Mouse (Mus musculus) c-Kit-positive CD71-positive TER-119-positive erythroid progenitor cells, embryonic 14.5 days (primary cell): ENCODE data around the gene Fam185a.

Experiments used
- DNase-seq: peaks from one replicate; pipeline ENCODE4 v3.0.0-alpha.2; 2013; ENCODE audit warnings: low spot score

Gene Fam185a

DNA sequence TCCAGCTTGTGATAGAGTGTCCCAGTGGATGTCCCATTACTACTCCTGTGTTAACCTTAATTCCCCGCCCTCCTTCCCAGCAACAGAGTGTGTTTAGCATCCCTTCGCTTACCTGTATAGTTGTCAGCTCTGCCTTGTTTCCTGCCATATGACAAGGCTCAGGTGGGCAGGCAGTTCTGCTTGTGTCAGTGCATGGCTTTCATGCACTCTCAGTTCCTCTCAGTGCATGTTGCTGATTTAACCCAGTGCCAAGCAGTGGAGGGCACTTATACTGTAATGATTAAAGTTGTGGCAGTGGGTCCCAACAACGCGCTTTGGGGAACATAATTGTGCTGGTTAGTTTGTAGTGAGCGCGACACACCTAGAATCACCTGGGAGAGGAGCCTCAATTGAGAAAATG lies 1.9 kb downstream of the Fam185a start:
- DNase-seq: no peak

DNA sequence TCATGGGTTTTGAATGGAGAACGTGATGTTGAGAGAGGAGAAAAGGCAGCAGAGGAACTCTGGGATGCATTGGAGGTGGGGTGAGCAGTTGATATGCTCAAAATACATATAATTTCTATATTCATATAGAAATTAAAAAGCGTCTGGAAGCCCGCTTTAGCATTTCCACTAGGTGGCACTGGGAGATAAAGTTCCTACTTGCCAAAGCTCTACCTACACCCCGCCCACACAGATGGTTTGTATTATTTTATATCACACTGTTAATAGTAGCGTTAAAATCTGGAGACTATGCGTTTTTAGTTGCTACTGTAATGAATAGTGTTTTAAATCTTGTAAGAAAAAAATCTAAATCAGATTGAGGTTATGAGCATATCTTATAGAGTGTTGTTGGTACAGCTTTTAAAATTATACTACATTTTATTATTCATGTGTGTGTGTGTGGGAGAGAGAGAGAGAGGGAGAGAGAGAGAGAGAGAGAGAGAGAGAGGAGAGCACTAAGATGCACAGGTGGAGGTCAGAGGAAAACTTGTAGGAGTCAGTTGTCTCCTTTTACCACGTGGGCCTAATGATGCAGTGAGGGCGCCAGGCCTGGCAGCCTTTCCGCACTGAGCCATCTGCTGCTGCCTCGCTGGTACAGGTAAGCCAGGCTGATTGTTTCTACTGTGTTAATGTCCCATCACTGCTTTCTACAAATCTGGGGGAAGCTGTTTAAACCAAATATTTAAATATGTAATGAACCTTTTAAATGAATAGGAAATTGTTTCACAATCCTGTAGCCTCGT lies 9.6 kb downstream of the Fam185a start:
- no peak for DNase-seq

DNA sequence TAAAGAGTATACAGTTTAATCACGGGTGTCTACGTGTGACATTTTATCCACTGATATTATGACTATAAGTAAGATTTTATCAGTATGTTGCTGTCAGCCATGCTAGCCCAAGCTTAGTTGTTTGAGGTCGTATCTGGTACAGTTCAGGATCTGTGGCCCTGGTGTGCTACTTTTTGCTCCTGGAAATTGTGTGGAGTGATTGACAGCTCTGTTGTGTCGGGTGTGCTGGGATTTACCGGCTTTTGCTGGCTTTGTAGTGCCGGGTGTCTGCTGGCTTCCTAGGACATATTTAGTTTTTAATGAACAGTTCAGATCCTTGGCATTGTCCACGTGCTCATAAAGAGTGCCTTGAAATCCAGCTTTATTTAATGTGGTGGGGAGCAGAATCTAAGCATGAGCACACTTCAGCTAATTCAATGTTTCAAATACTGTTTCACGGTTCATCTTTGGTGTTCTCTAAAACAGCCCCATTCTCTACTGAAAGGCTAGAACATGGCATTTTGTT lies 11.8 kb downstream of the Fam185a start:
- no peak for DNase-seq

DNA sequence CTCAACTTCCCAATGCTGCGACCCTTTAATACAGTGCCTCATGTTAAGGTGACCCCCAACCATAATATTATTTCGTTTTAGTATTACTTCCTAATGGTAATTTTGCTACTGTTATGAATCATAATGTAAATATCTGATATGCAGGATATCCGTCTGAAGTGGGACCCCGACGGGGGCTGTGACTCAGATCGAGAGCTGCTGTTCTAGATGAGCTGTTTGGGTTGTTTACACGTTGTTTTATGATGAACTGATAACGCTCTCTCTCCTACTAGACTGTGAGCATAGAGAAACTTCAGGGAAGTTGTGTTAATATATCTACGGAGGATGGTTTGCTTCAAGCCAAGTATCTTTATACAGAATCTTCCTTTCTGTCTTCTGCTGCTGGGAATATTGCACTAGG lies 13.7 kb downstream of the Fam185a start:
- DNase-seq: no peak

DNA sequence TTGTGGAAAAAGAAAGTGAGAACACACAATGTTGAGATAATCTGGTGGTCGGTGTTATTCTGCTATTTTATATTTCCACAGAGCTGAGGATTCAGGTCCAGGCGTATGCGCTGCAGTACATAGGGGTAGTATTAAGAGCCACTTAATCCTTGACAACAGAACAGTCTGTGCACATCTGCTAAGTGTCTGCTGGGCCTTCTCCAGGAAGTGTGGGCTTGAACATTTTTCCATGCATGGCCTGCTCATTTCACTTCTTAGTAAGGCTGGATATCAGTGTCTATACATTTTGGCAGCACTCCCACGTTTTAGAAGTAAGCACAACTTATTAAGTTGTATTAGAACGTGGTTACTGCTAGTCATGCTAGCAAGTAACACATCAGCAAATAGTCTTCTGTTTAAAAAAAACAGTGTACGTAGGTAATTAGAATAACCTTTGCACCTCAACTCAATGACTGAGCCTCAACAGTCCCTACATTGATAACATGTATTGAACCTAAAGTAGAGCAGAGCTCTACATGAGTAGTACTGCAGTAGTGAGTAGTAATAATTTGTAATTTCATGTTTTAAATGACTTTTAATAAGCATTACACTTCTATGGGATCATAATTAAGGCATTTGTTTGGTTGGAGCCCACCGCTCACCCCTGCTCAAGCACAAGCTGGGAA lies 14.8 kb downstream of the Fam185a start:
- DNase-seq: no peak

DNA sequence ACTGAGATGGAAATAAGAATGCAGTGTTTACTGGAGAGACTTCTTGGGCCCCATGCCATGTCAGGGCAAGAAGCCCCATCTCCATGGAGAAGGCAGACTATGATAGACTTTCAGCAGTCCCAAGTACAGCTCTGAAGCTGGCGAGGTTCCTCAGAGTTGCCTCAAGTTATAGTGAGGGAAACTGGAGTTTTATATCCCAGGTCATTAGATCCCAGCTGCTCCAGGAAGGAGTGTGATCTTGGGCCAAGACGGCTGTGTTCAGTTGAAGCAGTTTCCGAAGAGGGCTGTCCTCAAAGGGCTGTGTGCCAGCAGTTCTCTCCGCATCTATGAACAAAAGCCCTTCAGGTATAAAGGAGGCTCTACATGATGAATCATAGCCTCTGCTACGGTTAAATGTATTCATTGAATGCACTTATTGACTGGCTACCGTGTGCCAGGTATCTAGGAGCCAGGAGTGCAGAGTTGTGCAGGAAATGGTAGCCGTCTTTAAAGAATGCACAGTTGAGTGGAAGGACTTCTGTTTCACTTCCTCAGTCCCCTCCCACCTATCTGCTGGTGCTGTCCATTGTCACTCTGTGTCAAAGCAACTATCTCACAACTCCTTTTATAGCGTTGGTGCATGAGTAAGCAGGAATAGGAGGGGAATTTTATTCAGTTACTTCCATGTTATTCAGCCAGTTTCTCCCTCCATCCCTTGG lies 16.2 kb downstream of the Fam185a start:
- DNase-seq: no peak

DNA sequence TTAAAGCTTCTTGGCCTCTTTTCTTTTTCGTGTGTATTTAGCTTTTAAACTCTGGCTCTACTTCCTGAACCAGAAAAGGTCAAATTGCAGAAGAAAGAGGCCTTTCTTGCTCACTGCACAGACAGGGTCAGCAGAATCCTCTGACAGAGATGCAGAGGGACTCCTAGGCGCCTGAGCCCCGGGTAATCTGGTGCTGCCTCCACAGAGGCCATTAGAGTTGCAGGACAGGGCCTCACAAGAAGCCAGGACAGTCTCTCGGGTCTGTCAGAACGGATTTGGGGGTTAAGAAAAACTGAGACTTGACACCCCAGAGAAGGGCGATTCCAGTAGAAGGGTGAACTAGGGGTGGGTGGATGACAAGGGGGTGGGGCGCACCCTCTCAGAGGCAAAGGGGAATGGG lies 42.6 kb downstream of the Fam185a start:
- no peak for DNase-seq

DNA sequence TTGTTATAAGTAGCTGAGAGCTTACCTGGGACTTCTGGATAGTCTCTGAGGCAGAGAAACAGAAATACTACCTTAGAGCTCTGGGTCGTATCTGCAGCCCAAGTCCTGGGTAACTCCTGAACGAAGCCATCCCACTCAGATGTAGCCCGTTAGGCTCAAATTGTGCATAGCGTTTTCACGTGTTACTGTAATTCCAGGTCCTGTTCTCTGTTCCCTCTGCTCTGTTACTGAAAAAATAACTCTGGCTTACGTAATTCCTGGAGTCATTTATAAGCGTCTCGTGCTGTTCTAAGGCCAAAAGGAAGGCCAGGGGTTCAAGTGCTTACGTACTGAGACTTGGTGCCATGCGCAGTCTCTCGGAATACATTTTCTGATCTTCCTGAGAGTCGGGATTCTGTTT lies 43.3 kb downstream of the Fam185a start:
- no peak for DNase-seq

DNA sequence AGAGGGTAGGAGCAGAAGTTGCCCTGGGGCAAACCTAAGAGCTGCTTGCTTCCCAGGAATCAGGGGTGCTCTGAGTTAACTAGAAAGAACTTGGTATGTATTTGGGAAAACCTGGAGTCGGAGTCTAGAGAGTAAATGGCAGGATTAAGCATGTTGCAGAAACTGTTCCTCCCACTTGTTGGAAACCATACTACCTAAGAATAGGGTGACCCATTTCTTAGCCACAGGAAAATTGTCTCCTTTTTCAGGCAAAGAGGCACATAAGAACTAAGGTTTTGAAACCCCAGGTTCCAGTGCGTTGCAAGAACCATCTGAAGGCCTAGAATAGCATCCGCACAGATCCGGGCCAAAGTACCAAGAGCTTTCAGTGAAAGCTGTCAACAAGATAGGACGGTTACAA lies 53.7 kb downstream of the Fam185a start:
- DNase-seq: no peak

DNA sequence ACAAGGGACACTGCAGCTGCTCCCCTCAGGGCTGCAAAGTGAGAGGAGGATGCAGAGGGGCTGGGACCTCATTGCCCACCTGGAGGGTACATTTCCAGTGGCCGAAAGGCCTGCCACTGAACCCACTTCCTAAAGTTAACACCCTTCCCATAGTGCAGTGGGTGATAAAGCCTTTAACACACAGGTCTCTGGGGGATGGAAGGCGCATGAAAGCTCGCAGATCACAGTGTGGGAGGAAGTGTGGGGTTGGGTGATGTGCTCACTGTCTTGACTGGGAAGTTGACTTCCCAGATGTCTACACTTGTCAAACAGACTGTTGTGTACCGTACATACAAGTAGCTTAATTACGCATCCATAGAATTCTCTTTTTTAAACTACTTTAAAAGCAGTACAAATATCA lies 55.0 kb downstream of the Fam185a start:
- DNase-seq: no peak

DNA sequence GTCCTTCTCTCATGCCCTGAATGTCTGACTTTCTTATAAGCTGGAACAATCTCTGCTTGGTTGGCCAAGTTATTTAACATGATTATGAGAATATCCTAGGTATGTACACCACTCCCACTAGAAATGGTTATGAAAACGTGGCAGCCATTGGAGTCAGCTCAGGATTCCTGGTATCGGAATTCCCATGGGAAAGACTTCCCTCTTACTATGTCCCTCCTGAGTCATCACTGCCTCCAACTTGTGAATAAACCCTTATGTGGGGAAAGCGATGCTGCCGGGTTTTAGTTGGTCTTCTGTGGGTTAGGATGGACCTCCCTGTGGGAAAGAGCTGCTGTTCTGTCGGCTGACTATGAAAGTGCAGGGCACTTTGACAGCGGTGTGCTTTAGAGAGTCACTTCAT lies 56.8 kb downstream of the Fam185a start:
- DNase-seq: no peak

DNA sequence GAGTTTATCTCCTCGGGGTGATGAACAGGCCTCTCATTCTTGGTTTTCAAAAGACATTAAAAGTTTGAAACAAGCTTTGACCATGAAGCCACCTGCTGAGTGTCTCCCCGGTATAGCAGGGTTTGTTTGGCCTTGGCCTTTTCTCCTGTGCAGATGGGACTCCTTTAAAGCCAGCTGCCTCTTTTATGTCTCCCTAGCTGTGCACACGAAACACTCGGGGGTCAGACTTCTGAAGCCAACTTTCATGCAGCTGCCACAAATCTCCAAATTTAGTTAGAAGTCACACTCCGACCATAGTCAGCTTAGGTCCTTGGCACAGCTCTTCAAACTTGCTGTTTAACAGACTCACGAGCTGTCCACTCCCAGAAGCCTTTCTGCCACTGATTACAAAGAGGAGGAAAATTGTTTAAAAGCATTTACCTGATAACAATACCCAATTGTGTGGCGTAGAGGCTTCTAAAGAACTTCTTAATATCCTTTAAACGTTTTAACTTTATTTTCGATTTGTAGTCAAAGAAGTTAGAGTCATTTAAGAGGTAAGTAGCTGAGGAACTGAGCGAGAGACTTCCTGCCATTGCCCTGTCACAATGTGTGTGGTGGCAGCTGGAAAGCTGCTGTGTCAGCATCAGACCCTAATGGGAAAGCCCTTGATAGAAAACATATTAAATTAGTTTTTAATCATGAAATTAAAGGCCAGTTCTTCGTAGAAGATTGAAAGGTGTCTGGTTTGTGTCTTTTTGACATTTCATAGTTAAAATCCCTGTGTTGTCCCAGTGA lies 57.9 kb downstream of the Fam185a start:
- no peak for DNase-seq

DNA sequence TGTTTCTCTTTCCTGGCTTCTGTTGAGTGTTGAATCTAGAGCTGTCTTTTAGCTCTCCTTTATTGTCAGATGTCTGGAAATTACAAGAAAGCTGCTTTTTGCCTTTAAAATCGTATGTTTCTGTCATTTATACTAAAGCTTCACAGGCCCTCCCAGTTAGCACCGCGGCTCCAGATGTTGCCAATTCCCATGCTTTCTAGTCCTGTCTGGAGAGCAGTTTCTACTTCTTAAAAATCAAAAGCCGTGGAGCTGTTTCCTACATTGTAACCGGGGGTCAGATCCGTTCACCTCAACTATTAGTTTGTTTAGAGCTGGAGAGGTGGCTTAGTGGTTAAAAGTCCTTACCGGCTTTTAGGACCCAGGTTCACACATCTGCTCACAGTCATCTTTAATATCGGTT lies 58.5 kb downstream of the Fam185a start:
- DNase-seq: no peak

DNA sequence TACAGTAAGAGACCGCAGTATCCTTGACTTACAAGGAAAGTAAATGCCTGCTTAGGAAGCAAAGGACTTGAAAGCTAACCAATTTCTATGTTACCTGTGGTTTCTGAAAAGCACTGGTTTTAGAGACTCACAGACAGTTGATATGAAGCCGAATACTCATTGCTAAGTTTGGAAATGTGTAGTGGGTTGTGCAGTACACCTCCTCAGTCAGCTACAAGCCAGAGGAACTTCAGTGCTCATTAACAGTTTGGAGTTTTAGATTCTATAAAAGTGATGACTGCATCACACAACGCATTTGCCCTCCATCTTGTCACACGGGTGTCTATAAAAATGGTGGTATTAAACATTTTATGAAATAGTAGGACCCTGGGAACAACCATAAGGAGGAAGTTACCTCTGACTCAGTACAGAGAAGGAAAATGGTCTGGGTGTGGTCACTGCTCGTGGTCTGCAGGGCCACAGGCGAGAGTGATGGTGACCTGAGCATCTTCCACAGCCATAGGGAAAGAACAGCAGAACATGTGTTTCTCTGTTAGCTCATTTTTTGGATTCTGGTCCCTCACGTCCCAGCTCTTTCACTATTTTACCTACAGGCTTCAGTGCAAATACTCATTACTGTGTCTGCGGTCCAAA lies 60.6 kb downstream of the Fam185a start:
- no peak for DNase-seq

DNA sequence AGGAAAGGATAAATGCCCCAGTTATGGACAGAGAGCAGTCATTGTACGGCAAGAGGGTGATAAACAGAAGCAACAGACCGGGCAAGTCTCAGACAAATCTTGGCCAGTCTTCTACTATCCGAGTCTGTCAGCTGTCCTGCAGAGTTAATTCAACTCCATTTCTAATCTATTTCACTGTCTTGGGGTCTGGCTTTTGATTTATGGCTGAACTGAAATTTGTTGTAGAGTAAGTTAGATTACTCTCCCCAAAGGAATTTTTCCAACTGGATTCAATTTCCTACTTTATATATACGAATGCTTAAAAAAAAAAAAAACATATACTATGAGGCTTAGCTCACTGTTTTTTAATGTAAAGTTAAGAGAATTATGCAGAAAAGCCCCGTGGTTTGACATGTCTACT lies 62.0 kb downstream of the Fam185a start:
- no peak for DNase-seq

DNA sequence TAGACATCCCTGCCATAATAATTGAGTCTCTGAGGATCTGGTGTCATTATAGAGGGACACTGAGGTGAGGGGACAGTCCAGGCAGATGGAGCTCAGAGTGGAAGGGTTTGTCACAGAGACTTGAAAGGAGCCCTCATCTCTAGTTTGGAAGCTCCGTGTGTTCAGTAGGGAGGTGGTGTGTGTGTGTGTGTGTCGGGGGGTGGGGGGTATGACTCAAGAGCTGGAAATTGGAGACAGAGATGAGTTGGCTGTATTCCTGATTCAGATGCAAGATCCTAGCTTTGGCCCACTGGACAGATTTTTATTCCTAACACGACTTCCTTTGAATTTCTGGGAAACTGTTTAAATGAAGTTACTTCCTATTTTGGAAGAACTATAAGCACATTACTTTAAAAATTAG lies 62.5 kb downstream of the Fam185a start:
- DNase-seq: no peak

DNA sequence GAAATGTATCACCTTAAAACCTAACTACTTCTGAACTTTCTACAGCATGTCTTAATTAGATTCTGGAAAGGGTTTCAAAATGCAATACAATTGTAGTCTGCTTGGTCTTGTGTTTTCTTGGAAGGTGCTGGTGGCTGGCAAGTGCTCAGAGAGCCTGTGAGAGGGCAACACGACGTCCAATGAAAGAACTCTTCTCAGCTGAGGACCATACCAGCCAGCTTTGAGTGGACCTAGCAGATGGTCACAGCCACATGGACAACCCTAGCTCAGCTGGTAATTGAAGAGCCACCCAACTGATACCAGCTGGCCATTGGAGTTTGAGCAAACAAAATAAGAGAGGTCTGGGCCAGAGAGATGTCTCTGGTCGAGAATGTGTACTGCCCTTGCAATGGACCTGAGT lies 63.0 kb downstream of the Fam185a start:
- DNase-seq: no peak

DNA sequence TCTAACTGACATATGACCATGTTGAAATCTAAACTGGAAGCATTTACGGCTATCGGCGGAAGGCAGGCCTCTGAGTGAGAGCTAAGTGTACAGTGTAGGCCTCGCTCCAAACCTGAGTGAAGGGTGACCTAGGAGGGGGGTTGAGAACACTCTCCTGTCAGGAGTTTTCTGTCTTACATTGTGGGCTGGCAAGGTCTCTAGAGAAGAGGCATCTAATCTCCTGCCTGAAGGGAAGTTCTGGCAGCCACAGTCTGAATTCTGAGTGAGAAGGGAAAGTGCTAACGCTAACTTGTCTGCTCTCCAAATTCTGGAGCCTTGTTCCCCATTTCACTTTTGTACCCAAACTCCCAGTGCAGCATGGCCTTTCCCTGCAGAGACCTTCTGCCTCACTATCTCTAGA lies 63.7 kb downstream of the Fam185a start:
- DNase-seq: no peak

DNA sequence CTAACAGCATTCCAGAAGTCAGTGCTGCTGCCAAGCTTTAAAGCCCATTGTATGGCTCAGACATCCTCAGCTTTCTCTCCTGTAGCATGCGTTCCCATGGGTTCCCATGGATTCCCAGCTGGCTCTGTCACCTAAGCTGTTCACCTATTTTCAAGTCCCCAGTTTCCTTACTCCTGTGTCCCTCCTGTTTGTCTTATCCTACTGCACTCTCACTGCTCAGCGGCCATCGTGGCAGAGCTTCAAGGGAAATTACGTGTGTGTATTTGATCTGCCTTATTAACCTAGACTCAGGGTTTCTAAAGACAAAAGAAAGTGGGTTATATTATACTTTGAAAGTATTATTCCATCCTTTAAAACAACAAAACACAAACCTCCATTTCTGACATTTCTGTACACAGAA lies 64.4 kb downstream of the Fam185a start:
- no peak for DNase-seq

DNA sequence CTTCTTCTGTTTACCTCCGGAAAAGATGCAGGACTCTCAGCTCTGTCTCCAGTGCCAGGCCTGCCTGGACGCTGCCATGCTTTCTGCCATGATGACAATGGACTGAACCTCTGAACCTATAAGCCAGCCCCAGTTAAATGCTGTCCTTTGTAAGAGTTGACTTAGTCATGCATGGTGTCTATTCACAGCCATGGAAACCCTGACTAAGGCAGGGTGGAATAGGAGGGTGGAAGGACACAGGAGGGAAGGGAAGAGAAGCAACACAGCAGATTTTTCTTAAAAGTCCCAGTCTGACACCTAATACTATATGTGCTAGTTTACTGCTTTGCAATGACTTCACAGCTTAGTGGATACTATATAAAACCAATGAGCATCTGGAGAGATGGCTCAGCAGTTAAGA lies 66.7 kb downstream of the Fam185a start:
- DNase-seq: no peak

DNA sequence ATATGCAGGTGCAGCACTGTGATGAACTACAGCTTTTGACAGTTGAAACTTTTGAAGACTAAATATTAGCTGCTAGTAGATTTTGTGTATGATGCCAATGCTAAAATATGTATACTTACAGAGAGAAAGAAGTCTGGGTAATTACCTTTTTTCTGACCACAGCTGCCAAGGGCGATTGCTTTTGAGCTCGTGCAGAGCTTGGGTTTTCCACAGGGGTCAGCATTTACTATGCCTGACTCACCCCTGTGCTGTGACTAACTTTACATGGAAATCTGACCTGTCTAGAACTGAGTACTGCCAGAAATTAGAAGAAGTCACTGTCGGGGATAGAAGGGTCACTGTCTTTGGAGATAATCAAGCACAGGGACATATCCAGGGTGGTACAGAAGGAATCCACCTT lies 67.5 kb downstream of the Fam185a start:
- no peak for DNase-seq
